Mouse (Mus musculus) liver, embryonic 14.5 days (tissue): ENCODE measurements at regions not wholly inside any gene's neighbourhood (a gene's known extent, or its start where the extent isn't known, plus 50 kb on each side); places are given as distances from the start of the nearest gene placed in this dataset.

Source experiments
- CTCF ChIP-seq: IDR thresholded peaks from 2 replicates; pipeline ENCODE4 v1.5.1; 2016; ENCODE audit warnings: antibody characterized with exemption, low read depth, control low read depth
- EP300 ChIP-seq: IDR thresholded peaks from 2 replicates; pipeline ENCODE4 v1.6.1; 2016; ENCODE audit warnings: antibody characterized with exemption, low read depth

- no peak for TF ChIP-seq CTCF
- no peak for TF ChIP-seq EP300
Measured at GRCm38 (mm10) chr1:152167716-152168115, 77.8 kb upstream of the 1700025G04Rik start.
